Mouse (Mus musculus) hindbrain, embryonic 11.5 days (tissue): Measurements from ENCODE around the gene Slc34a2. TPM values are rescaled to one million over a fixed set of nuclear protein-coding genes. Genes with fewer than 3 reads are reported as not detected.

Experiments used
- ATAC-seq: fragments of 200-750 bp; cut with Nextera tagmentation; 2 replicates; pipeline ENCODE4 v1.8.0; 2017; ENCODE audit warnings: mild to moderate bottlenecking, moderate TSS enrichment, moderate library complexity; ENCODE audit not compliant: low FRiP score
- DNase-seq: peaks from one replicate; pipeline ENCODE4 v3.0.0-alpha.2; 2015; ENCODE audit warnings: low spot score
- H3K27ac ChIP-seq: fragments of 300-500 bp; sonication (generic); 2 replicates; pipeline ENCODE4 v1.5.1; 2014; ENCODE audit warnings: mild to moderate bottlenecking, low read depth, low read length
- H3K27me3 ChIP-seq: fragments of 300-500 bp; sonication (generic); 2 replicates; pipeline ENCODE4 v1.6.1; 2014; ENCODE audit warnings: mild to moderate bottlenecking, low read length, moderate library complexity, mixed read lengths; ENCODE audit not compliant: control insufficient read depth, insufficient read depth
- H3K36me3 ChIP-seq: fragments of 300-500 bp; sonication (generic); 2 replicates; pipeline ENCODE4 v1.6.1; 2014; ENCODE audit warnings: mild to moderate bottlenecking, low read length, moderate library complexity, mixed read lengths; ENCODE audit not compliant: control insufficient read depth, insufficient read depth
- H3K4me1 ChIP-seq: fragments of 300-500 bp; sonication (generic); replicated peaks from 2 replicates; pipeline ENCODE4 v1.6.1; 2014; ENCODE audit warnings: low read length, mixed read lengths; ENCODE audit not compliant: control insufficient read depth, insufficient read depth
- H3K4me2 ChIP-seq: fragments of 300-500 bp; sonication (generic); replicated peaks from 2 replicates; pipeline ENCODE4 v1.6.1; 2014; ENCODE audit warnings: mild to moderate bottlenecking, low read depth, low read length
- H3K4me3 ChIP-seq: fragments of 300-500 bp; sonication (generic); 2 replicates; pipeline ENCODE4 v1.5.1; 2014; ENCODE audit warnings: low read depth, low read length
- H3K9ac ChIP-seq: fragments of 300-500 bp; sonication (generic); 2 replicates; pipeline ENCODE4 v1.6.1; 2014; ENCODE audit warnings: low read depth, low read length
- H3K9me3 ChIP-seq: fragments of 300-500 bp; sonication (generic); 2 replicates; pipeline ENCODE4 v1.6.1; 2016; ENCODE audit warnings: low read length; ENCODE audit not compliant: control insufficient read depth
- WGBS: fragments of 180-500 bp; shearing (Covaris S2); extraction: QIAGEN DNeasy Blood & Tissue Kit; methylation state at CpG from one replicate; pipeline ENCODE4 v1.1.7; 2014; 5-methylcytosine and 5-hydroxymethylcytosine counted together
- polyA plus RNA-seq: library from polyadenylated mRNA; unstranded; fragments of >200 nt; fragmentation: Nextera tagmentation; extraction: Ambion mirVana; gene quantifications from 2 replicates; pipeline ENCODE4 v1.2.1, GENCODE M21; 2014

Gene Slc34a2
- polyA plus RNA-seq, 1 experiment from 2014 or later, result not detected

DNA sequence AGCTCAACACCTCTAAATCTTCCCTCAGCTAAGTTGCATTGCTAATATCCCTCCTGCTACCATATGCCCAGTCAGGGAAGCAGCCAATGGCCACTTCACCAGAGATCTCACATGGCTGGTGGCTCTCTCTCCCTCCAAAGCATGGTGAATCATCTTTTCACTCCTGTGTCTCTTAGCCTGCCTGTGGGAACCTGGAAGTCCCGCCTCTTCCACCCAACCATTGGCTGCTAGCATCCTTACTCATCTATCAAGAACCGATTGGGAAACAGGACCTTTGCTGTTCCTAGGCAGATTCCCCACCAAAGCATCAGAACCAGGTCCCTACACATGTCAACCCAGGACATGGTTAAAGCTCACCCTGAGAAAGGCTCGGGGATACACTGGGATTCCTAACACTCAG, 53.5 kb downstream of the Slc34a2 start:
- H3K4me2 ChIP-seq, result no peak overlapping the region
- 70% methylated on average over 3 of the region's 3 CpGs for WGBS
- H3K27me3 ChIP-seq, result no peaks in the 10 kb centered on the region
- no peaks in the 10 kb centered on the region for H3K4me1 ChIP-seq
- H3K27ac ChIP-seq, result no peak overlapping the region
- DNase-seq (no peak), ATAC-seq (no peak)
- H3K9ac ChIP-seq, result no peak overlapping the region
- H3K36me3 ChIP-seq, result no peaks in the 10 kb centered on the region
- H3K9me3 ChIP-seq, result no peaks in the 10 kb centered on the region
- no peak overlapping the region for H3K4me3 ChIP-seq

DNA sequence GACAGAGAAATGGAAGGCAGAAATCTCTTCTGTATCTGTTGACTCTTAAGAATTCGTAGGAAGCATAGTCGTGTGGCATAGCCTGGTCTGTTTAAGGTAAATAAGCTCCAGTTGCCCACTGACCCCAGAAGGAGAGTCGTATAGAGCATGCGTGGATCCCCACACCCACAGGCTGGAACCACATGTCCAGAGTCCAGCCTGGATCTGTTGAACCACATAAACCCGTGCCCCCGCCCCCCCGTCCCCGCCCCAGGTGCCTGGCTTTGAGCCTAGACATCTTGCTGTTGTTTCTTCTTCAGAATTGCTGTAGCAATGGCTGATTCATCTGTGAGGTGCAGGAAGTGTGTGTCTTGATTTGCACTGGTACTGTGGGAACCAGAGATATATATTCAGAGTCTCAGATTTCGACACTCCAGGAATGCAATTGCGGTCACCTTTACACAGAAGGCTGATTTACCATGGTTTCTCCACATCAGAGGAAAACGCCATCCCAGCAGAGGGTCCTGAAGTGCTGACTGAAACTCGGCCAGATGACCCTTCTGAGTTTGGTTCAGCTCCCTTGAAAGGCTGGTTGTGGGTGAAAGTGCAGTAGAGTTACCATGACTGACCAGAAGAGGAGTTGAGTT, 64.1 kb downstream of the Slc34a2 start:
- Histone ChIP-seq H3K4me2 (no peak overlapping the region), H3K36me3 (no peaks in the 10 kb centered on the region), H3K9ac (no peak overlapping the region), H3K27ac (no peak overlapping the region), H3K27me3 (no peaks in the 10 kb centered on the region), H3K4me1 (no peaks in the 10 kb centered on the region), H3K4me3 (no peak overlapping the region), H3K9me3 (no peaks in the 10 kb centered on the region)
- 83% methylated on average over 12 of the region's 12 CpGs for WGBS
- DNase-seq (no peak), ATAC-seq (no peak)

DNA sequence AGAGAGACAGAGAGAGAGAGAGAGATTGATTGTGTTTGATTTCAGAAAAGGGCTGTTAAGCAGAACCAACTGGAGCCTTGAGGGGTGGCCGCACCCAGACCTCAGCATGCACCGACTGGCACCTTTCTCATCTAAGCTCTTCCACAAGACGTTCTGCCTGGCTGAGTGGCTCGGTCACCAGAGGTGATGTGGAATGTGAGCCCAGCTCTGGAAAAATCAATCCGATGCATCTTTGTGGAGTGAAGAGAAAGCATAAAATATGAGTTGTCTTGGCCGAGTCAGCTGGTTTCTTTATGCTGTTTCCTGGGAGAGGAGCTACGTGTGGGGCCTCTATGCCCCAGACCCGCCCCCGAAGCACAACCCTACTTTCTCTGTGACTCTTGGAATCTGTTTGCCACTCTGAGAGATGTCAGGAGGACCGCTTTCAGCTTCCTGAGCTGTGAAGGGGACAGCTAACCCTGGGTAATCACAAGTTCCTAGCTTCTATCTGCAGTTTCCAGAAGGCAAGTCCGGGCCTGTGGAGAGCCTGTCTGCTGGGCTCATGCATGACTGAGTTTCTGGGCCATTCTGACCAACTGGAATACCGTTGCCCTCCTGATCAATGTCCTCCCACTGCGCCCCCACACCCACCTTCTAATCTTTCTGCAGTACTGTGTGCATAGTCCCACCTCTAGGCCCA, 66.4 kb downstream of the Slc34a2 start:
- H3K4me1 ChIP-seq, result no peaks in the 10 kb centered on the region
- no peak overlapping the region for H3K4me2 ChIP-seq
- H3K9me3 ChIP-seq, result no peaks in the 10 kb centered on the region
- H3K36me3 ChIP-seq, result no peaks in the 10 kb centered on the region
- no peak overlapping the region for H3K4me3 ChIP-seq
- no peaks in the 10 kb centered on the region for H3K27me3 ChIP-seq
- ATAC-seq (no peak), DNase-seq (no peak)
- WGBS, result 81% methylated on average over 13 of the region's 13 CpGs
- H3K9ac ChIP-seq, result no peak overlapping the region
- H3K27ac ChIP-seq, result no peak overlapping the region

DNA sequence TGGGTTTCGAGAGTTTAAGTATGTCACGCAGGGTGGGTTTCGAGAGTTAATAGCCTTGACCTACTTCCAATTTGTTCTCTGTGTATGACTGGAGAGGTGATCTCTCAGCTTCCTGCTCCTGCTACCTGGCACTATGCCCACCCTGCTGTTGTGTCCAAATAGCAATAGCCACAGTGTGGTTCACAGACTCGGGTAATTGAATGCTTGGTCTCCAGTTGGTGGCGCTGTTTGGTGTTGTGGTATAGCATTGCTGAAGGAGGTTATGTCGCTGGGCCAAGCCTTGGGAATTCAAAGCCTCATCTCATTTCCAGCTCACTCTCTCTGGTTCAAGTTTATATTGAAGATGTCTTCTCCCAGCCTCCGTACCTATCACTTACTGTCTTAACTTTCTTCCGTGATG, 67.8 kb downstream of the Slc34a2 start:
- WGBS, result 76% methylated on average over 8 of the region's 8 CpGs
- no peak for DNase-seq
- H3K27ac ChIP-seq, result no peak overlapping the region
- no peaks in the 10 kb centered on the region for H3K27me3 ChIP-seq
- no peaks in the 10 kb centered on the region for H3K36me3 ChIP-seq
- no peak overlapping the region for H3K9ac ChIP-seq
- no peak overlapping the region for H3K4me3 ChIP-seq
- no peak overlapping the region for H3K4me2 ChIP-seq
- H3K9me3 ChIP-seq, result no peaks in the 10 kb centered on the region
- ATAC-seq, result no peak
- no peaks in the 10 kb centered on the region for H3K4me1 ChIP-seq

DNA sequence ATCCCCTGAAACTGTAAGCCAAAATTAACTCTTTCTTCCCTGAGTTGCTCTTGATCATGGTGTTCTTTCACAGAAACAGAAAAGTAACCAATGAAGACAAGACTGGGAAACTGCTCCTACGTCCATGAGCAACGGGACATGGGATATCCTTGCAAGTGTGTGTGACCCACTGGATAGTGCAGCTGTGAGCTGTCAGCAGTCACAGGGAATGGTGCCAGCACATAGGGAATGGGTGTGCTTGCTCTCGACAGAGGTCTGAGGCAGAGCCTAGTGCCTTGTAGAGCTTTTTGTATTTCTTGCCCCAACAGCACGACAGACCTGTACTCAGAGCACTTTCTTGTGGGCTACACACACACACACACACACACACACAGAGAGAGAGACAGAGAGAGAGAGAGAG, 68.2 kb downstream of the Slc34a2 start:
- Histone ChIP-seq H3K4me1 (no peaks in the 10 kb centered on the region), H3K27me3 (no peaks in the 10 kb centered on the region), H3K4me2 (no peak overlapping the region), H3K36me3 (no peaks in the 10 kb centered on the region), H3K4me3 (no peak overlapping the region), H3K27ac (no peak overlapping the region), H3K9ac (no peak overlapping the region), H3K9me3 (no peaks in the 10 kb centered on the region)
- 86% methylated on average over 4 of the region's 4 CpGs for WGBS
- DNase-seq (no peak), ATAC-seq (no peak)

DNA sequence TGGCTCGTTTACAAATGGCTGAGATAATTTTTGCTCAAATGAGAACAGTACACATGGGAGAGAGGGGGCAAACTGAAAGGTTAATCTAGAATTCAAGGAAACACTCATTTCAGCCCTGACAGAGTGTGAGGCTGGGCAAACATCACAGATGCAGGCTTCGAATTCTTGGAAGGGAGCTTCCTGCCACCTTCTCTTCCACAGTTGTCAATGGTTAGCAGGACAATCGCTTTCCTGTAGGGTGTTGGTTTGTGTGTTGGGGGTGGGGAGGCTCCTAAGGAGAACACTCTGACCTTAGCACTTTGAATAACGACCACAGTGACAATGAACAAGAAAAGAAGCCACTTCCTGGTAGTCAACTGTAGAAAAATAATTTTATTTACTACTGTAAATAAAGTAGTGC, 68.8 kb downstream of the Slc34a2 start:
- Histone ChIP-seq H3K27me3 (no peaks in the 10 kb centered on the region), H3K9me3 (no peaks in the 10 kb centered on the region), H3K4me3 (no peak overlapping the region), H3K36me3 (no peaks in the 10 kb centered on the region), H3K9ac (no peak overlapping the region), H3K27ac (no peak overlapping the region), H3K4me1 (no peaks in the 10 kb centered on the region), H3K4me2 (no peak overlapping the region)
- no peak for DNase-seq
- WGBS, result 62% methylated on average over 4 of the region's 4 CpGs
- ATAC-seq, result no peak

DNA sequence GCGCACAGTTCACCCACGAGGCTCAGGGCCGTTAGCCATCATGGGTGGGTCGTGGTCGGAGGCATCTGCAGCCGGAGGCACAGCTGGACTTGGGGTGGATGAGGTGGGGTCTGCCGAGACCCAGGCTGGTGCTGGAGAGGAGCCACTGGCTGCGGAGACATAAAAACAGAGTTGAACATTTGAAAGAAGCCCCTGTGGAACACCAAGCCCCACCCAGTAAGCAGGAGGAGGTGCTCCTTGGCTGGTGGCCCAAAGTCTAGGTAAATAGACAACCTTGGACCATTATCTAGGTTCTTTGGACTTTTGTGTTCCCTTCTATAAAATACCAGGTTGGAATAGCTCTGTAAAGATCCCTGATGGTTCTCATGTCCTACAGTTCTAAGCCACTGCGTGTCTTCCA, 70.1 kb downstream of the Slc34a2 start:
- Histone ChIP-seq H3K9ac (no peak overlapping the region), H3K4me1 (no peaks in the 10 kb centered on the region), H3K4me2 (no peak overlapping the region), H3K9me3 (no peaks in the 10 kb centered on the region), H3K4me3 (no peak overlapping the region), H3K36me3 (no peaks in the 10 kb centered on the region), H3K27ac (no peak overlapping the region), H3K27me3 (no peaks in the 10 kb centered on the region)
- no peak for DNase-seq
- WGBS, result 83% methylated on average over 9 of the region's 9 CpGs
- no peak for ATAC-seq

DNA sequence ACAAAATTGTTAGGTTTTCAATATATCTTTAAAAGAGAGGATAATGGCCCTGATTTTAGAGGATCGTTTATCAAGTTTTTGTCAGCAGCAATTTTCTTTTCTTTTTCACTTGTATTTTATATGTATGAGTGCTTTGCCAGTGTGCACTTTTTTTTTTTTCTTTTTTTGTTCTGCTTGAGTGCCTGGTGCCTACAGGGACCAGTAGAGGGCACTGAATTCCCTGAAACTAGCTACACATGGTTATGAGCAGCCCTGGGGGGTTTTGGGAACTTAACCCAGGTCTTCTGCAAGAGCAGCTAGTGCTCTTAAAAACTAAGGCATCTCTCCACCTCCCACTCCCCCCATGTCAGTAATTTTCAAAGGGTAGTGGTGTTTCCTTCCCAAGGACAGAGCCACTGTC, 70.8 kb downstream of the Slc34a2 start:
- Histone ChIP-seq H3K27me3 (no peaks in the 10 kb centered on the region), H3K9me3 (no peaks in the 10 kb centered on the region), H3K4me3 (no peak overlapping the region), H3K36me3 (no peaks in the 10 kb centered on the region), H3K4me1 (no peaks in the 10 kb centered on the region), H3K27ac (no peak overlapping the region), H3K4me2 (no peak overlapping the region), H3K9ac (no peak overlapping the region)
- 90% methylated on average over 1 of the region's 1 CpGs for WGBS
- ATAC-seq (no peak), DNase-seq (no peak)

DNA sequence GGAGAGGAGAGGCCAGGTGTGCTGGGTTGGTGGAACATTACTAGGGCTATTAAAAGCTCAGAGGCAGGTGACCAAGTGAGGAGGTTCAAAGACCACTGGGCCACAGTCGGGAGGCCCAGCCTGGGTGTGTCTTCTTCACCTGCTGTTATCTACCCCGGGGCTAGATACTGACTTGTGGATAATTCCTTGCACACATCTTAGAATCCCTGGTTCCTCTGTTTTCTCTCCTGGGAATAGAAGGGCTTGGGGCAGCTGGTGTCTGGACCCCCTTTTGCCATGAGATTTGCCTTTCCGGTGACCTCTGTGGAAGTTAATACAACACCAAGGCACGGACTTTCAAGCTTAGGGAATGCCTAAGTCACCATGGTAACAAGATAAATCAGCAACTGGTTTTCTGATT, 72.3 kb downstream of the Slc34a2 start:
- 68% methylated on average over 4 of the region's 4 CpGs for WGBS
- Histone ChIP-seq H3K36me3 (no peaks in the 10 kb centered on the region), H3K4me3 (no peak overlapping the region), H3K27ac (no peak overlapping the region), H3K27me3 (no peaks in the 10 kb centered on the region), H3K4me2 (no peak overlapping the region), H3K4me1 (no peaks in the 10 kb centered on the region), H3K9me3 (no peaks in the 10 kb centered on the region), H3K9ac (no peak overlapping the region)
- DNase-seq (no peak), ATAC-seq (no peak)
